Mouse (Mus musculus): ENCODE data around the gene Tomm20. TPM values are rescaled to one million over a fixed set of nuclear protein-coding genes. Genes with fewer than 3 reads are reported as not detected.
"Not testable (repeated sequence)": the region's sequence is repeated elsewhere in the genome, so short reads cannot be mapped to it uniquely, and the experiment has no call there.

The Tomm20 gene
- polyA plus RNA-seq, 1 experiment = 71.1 TPM

DNA sequence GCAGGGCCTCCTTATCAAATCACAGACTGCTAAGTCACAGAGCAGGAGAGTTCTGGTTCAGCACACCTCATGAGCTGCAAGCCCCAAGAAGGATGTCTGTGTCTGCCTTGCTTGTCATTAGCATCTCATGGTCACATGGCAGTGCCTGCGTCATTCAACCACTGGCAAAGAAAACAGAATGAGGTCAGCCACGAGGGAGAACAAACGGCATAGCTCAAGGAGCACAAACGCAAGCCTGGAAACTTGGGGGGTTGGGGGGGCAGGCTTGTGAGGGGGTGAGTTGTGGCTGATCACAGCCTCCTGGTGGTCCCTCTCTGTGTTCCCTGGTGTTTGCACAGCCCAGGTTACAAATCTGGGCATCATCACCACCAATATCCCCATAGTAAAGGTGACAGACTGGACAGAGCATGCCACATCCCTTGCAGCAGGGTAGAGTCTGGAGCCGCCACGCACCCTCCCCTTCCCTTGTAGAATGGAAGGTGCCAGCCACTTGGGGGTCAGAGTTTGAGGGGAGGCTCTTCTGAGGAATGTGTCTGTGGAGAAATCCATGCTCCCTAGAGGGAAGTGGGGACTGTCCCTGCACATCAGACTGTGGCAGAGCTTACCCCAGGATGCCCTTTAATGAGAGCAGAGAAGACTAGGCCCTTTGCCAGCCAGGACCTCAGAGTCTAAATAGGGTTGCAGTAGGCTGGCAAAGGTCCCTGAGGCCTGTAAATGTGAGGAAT lies 61.3 kb downstream of the Tomm20 start:
- DNase-seq (ENCODE audit: low read depth) = no peak

DNA sequence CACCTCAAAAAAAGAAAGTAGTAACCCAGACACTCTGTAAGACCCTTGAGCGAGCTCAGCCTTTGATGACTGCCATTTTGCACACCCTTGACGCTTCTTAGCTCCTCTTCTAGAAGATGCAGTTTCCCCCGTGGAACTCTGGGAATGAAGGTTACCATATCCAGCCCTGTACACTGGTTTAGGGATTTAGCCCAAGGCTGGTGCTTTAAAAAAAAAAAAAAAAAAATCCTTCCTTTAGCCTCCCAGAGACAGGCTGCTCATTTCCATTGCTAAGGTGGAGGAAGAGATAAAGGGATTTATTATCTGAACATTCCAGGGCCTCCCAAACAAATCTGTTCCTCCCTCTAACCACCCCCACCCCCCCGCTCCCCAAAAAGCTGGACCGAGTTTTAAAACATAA lies 61.9 kb downstream of the Tomm20 start:
- DNase-seq (ENCODE audit: low read depth) = no peak

DNA sequence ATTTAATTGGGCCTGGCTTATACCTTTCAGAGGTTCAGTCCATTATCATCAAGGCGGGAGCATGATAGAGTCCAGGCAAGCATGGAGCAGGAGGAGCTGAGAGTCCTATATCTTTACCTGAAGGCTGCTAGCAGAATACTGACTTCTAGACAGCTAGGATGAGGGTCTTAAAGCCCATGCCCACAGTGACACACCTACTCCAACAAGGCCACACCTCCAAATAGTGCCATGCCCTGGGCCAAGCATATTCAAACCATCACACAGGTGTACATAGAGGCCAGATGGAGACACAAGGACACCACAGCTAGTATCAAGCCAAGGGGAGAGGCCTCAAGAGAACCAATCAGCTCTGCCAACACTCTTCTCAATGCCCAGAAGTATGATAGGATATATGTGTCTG lies 63.1 kb downstream of the Tomm20 start:
- DNase-seq (ENCODE audit: low read depth) = not testable (repeated sequence)

DNA sequence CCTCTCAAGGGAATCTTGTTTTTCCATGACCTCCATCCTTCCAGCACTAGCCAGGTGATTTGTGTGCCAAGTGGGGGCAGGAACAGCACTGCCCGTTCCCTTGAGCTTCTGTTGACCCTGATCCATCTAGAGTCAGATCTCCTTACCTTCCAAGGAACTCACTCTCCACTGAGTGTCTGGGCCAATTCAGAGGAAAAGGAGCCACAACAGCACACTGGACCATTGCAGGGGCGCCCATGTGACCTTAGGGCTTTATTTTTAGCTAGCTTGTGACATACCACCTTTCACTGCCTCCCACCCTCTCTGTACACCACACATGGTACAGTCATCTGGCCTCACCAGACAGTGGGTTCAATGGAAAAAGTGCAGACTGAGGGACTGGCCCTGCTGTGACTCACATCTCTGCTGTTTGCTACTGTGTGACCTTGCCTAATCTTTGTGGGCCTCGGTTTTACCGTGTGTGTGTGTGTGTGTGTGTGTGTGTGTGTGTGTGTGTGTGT lies 64.0 kb downstream of the Tomm20 start:
- no peak for DNase-seq (ENCODE audit: low read depth)

Other genes with a start within 250 kb of the Tomm20 start
- 2.3 and 2.9 TPM in 2 replicates for gene Rbm34, start 25.2 kb upstream of the Tomm20 start, polyA plus RNA-seq (2012; rRNA removed)
- 31.5 and 32.4 TPM in 2 replicates for gene Pard3, start 118.0 kb upstream of the Tomm20 start, polyA plus RNA-seq (2012; rRNA removed)